Mouse (Mus musculus): Measurements from ENCODE around the gene Fn3k. TPM values are rescaled to one million over a fixed set of nuclear protein-coding genes. Genes with fewer than 3 reads are reported as not detected.

The Fn3k gene
- polyA plus RNA-seq, 2 experiments, result 0.81 to 1.2 TPM

DNA sequence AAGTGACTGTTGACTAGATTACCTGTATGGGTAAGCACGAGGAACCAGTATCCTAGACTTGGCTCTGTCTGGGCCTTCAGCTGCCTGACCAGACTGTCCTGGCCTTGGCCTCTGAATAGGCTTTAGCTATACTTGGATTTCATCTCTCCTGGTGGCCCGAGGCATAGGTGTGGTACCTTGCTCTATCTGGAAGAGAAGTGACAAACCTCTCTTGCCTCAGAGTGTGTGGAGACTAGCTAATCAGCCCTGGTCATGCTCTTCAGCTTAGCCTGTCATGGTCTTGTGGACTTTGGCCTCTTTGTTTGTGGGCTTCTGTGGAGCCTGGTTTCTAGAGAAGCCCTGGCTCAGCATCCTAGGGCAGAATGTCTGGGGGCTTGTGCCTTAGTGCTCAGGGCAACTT, 46.4 kb downstream of the Fn3k start:
- no peak for TF ChIP-seq POLR2A (IDR thresholded peaks at IDR 0.05; ENCODE audit: borderline replicate concordance, extremely low read depth, insufficient read depth, insufficient read length)
- Histone ChIP-seq H3K27ac (replicated peaks; ENCODE audit: low read depth, low read length) (no peak overlapping the region), H3K4me1 (ENCODE audit: control insufficient read depth, insufficient read depth, low read length) (no peaks in the 10 kb centered on the region), H3K4me2 (replicated peaks; ENCODE audit: low read depth, low read length, severe bottlenecking) (no peak overlapping the region), H3K27me3 (ENCODE audit: control insufficient read depth, insufficient read depth, low read length) (no peaks in the 10 kb centered on the region), H3K36me3 (ENCODE audit: control insufficient read depth, insufficient read depth, low read length) (peaks cover 17% of the 10 kb centered on the region), H3K9me3 (ENCODE audit: control insufficient read depth, low read length) (no peaks in the 10 kb centered on the region), H3K4me3 (replicated peaks; ENCODE audit: low read length) (no peak overlapping the region), H3K9ac (ENCODE audit: low read depth, low read length, severe bottlenecking) (no peak overlapping the region)
- 89% methylated on average over 2 of the region's 2 CpGs for WGBS
- DNase-seq (ENCODE audit: low spot score) (no peak), ATAC-seq (ENCODE audit: low FRiP score, low read depth) (no peak)

DNA sequence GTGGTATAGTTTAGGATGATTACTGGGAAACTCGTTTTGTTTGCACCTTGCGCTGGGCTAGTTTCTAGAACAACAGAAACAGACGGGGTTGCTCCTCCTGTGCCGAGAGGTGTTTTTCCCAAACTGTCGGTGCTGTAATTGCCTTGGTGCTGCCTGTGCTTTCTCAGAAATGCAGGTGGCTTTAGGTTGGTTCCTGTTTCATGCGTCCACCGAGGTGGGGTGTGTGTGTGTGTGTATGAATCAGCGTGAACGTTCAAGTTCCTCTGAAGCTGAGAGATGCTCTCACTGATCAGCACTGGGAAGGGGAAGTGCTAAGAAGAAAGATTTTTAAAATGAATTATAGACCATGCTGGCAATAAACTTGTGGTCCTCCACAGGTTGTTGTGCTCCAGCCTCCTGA, 51.2 kb downstream of the Fn3k start:
- Histone ChIP-seq H3K4me1 (ENCODE audit: control insufficient read depth, insufficient read depth, low read length) (no peaks in the 10 kb centered on the region), H3K36me3 (ENCODE audit: control insufficient read depth, insufficient read depth, low read length) (no peaks in the 10 kb centered on the region), H3K9me3 (ENCODE audit: control insufficient read depth, low read length) (no peaks in the 10 kb centered on the region), H3K27me3 (ENCODE audit: control insufficient read depth, insufficient read depth, low read length) (no peaks in the 10 kb centered on the region), H3K27ac (replicated peaks; ENCODE audit: low read depth, low read length) (no peak overlapping the region), H3K4me2 (replicated peaks; ENCODE audit: low read depth, low read length, severe bottlenecking) (no peak overlapping the region), H3K9ac (ENCODE audit: low read depth, low read length, severe bottlenecking) (no peak overlapping the region), H3K4me3 (replicated peaks; ENCODE audit: low read length) (no peak overlapping the region)
- ATAC-seq (ENCODE audit: low FRiP score, low read depth) (no peak), DNase-seq (ENCODE audit: low spot score) (no peak)
- TF ChIP-seq POLR2A (IDR thresholded peaks at IDR 0.05; ENCODE audit: borderline replicate concordance, extremely low read depth, insufficient read depth, insufficient read length), result no peak
- WGBS, result 69% methylated on average over 9 of the region's 9 CpGs

DNA sequence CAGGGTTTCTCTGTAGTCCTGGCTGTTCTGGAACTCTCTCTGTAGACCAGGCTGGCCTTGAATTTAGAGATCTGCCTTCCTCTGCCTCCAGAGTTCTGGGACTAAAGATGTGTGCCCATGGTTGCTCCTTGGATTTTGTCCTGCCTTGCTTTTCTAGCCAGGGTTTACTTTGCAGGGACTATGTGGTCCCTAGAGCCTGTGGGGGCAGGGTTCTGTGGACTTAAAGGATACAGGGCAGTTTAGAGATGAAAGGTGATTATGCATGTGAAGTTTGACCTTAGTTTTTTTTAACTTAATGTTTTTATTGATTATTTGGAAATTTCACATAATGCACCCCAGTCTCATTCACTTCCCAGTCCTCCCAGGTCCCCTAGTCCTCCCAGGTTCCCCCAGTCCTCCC, 55.9 kb downstream of the Fn3k start:
- Histone ChIP-seq H3K27me3 (ENCODE audit: control insufficient read depth, insufficient read depth, low read length) (no peaks in the 10 kb centered on the region), H3K9me3 (ENCODE audit: control insufficient read depth, low read length) (no peaks in the 10 kb centered on the region), H3K9ac (ENCODE audit: low read depth, low read length, severe bottlenecking) (no peak overlapping the region), H3K4me3 (replicated peaks; ENCODE audit: low read length) (no peak overlapping the region), H3K36me3 (ENCODE audit: control insufficient read depth, insufficient read depth, low read length) (peaks cover 9% of the 10 kb centered on the region; the same call in 1 of the 2 replicates), H3K4me2 (replicated peaks; ENCODE audit: low read depth, low read length, severe bottlenecking) (no peak overlapping the region), H3K27ac (replicated peaks; ENCODE audit: low read depth, low read length) (no peak overlapping the region), H3K4me1 (ENCODE audit: control insufficient read depth, insufficient read depth, low read length) (no peaks in the 10 kb centered on the region)
- DNase-seq (ENCODE audit: low spot score) (no peak), ATAC-seq (ENCODE audit: low FRiP score, low read depth) (no peak)
- TF ChIP-seq POLR2A (IDR thresholded peaks at IDR 0.05; ENCODE audit: borderline replicate concordance, extremely low read depth, insufficient read depth, insufficient read length), result no peak

Small RNAs within 50 kb of the gene (microRNA-seq; reads per million reads assigned to microRNA genes)
- gene Mir7236, result not detected

Other genes starting within 250 kb of the Fn3k start
- 45.5 and 52.2 TPM in 2 replicates for gene Hexdc, start 230.5 kb upstream of the Fn3k start, polyA plus RNA-seq (2012; rRNA removed)
- 8.4 and 12.5 TPM in 2 replicates for gene Hexdc, start 230.5 kb upstream of the Fn3k start, polyA plus RNA-seq (2014; fragmentation: Nextera tagmentation; extraction: Ambion mirVana)
- gene Ogfod3, start 230.2 kb upstream of the Fn3k start, polyA plus RNA-seq (2012; rRNA removed), result 12.5 and 12.7 TPM in 2 replicates
- gene Ogfod3, start 230.2 kb upstream of the Fn3k start, polyA plus RNA-seq (2014; fragmentation: Nextera tagmentation; extraction: Ambion mirVana), result 21.8 and 22.4 TPM in 2 replicates
- 47.1 and 50.4 TPM in 2 replicates for gene Cybc1, start 205.6 kb upstream of the Fn3k start, polyA plus RNA-seq (2012; rRNA removed)
- gene Cybc1, start 205.6 kb upstream of the Fn3k start, polyA plus RNA-seq (2014; fragmentation: Nextera tagmentation; extraction: Ambion mirVana), result 41.3 and 49.6 TPM in 2 replicates
- gene Narf, start 197.7 kb upstream of the Fn3k start, polyA plus RNA-seq (2012; rRNA removed), result 44.1 and 52.3 TPM in 2 replicates
- gene Narf, start 197.7 kb upstream of the Fn3k start, polyA plus RNA-seq (2014; fragmentation: Nextera tagmentation; extraction: Ambion mirVana), result 49.4 and 58.5 TPM in 2 replicates
- gene Foxk2, start 174.9 kb upstream of the Fn3k start, polyA plus RNA-seq (2012; rRNA removed), result 43.7 and 54.2 TPM in 2 replicates
- 11.1 and 13.7 TPM in 2 replicates for gene Foxk2, start 174.9 kb upstream of the Fn3k start, polyA plus RNA-seq (2014; fragmentation: Nextera tagmentation; extraction: Ambion mirVana)
- gene Wdr45b, start 80.5 kb upstream of the Fn3k start, polyA plus RNA-seq (2012; rRNA removed), result 94.5 and 110 TPM in 2 replicates
- gene Wdr45b, start 80.5 kb upstream of the Fn3k start, polyA plus RNA-seq (2014; fragmentation: Nextera tagmentation; extraction: Ambion mirVana), result 113 and 116 TPM in 2 replicates
- gene Rab40b, start 46.7 kb upstream of the Fn3k start, polyA plus RNA-seq (2012; rRNA removed), result 10.8 and 13.0 TPM in 2 replicates
- gene Rab40b, start 46.7 kb upstream of the Fn3k start, polyA plus RNA-seq (2014; fragmentation: Nextera tagmentation; extraction: Ambion mirVana), result 16.8 and 19.0 TPM in 2 replicates
- 11.2 and 11.6 TPM in 2 replicates for gene Fn3krp, start 13.5 kb upstream of the Fn3k start, polyA plus RNA-seq (2012; rRNA removed)
- gene Fn3krp, start 13.5 kb upstream of the Fn3k start, polyA plus RNA-seq (2014; fragmentation: Nextera tagmentation; extraction: Ambion mirVana), result 7.3 and 7.4 TPM in 2 replicates
- 43.4 and 45.0 TPM in 2 replicates for gene Tbcd, start 17.0 kb downstream of the Fn3k start, polyA plus RNA-seq (2012; rRNA removed)
- gene Tbcd, start 17.0 kb downstream of the Fn3k start, polyA plus RNA-seq (2014; fragmentation: Nextera tagmentation; extraction: Ambion mirVana), result 38.7 and 42.0 TPM in 2 replicates
- 10.7 and 12.8 TPM in 2 replicates for gene Zfp750, start 84.4 kb downstream of the Fn3k start, polyA plus RNA-seq (2012; rRNA removed)
- gene Zfp750, start 84.4 kb downstream of the Fn3k start, polyA plus RNA-seq (2014; fragmentation: Nextera tagmentation; extraction: Ambion mirVana), result 19.7 and 24.0 TPM in 2 replicates
- 14.4 and 16.5 TPM in 2 replicates for gene B3gntl1, start 238.2 kb downstream of the Fn3k start, polyA plus RNA-seq (2012; rRNA removed)
- gene B3gntl1, start 238.2 kb downstream of the Fn3k start, polyA plus RNA-seq (2014; fragmentation: Nextera tagmentation; extraction: Ambion mirVana), result 8.6 and 9.9 TPM in 2 replicates

Measured in limb, embryonic 14.5 days (tissue).